Mouse (Mus musculus): ENCODE results near the gene Mfap4. TPM values are rescaled to one million over a fixed set of nuclear protein-coding genes. Genes with fewer than 3 reads are reported as not detected.

Mfap4 gene
- polyA plus RNA-seq, 1 experiment from 2014 or later: 47.4 TPM

DNA sequence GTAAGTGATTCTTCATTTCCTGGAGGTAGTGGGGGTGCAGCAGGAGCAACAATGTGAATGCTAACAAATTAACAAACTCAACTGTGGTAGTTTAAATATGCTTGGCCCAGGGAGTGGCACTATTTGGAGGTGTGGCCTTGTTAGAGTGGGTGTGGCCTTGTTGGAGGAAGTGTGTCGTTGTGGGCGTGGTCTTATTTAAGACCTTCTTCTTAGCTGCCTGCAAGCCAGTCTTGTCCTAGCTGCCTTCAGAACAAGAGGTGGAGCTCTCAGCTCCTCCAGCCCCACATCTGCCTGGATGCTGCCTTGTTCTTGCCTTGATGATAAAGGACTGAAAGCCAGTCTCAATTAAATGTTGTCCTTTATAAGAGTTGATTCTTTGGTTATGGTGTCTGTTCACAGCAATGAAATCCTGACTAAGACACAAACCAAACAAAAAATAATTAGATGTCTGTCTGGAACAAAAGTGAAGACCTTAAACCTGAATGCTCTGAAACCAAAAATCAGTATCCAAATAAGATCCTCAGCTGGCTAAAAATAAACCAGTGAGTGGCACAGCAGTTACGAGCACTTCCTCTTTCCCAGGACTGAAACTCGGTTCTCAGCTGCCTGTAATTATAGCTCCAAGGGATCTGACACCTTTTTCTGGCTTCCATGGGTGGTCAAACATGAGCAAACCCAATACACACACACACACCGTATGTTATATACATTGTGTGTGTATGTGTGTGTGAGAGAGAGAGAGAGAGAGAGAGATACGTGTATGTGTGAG lies 13.7 kb downstream of the Mfap4 start:
- H3K4me2 ChIP-seq (ENCODE audit: low read length): no peak overlapping the region
- ATAC-seq: no peak
- peaks cover 3% of the 10 kb centered on the region for H3K4me1 ChIP-seq (replicated peaks; ENCODE audit: control insufficient read depth, insufficient read depth, low read length)
- H3K9me3 ChIP-seq (ENCODE audit: control insufficient read depth, low read length): no peaks in the 10 kb centered on the region
- no peak overlapping the region for H3K27ac ChIP-seq (ENCODE audit: low read length)
- no peaks in the 10 kb centered on the region for H3K36me3 ChIP-seq (ENCODE audit: control insufficient read depth, insufficient read depth)
- no peaks in the 10 kb centered on the region for H3K27me3 ChIP-seq (replicated peaks; ENCODE audit: control insufficient read depth, insufficient read depth, low read length)
- no peak overlapping the region for H3K9ac ChIP-seq (replicated peaks; ENCODE audit: low read depth, low read length)
- H3K4me3 ChIP-seq (replicated peaks; ENCODE audit: low read length): no peak overlapping the region
- 87% methylated on average over 6 of the region's 6 CpGs for WGBS

DNA sequence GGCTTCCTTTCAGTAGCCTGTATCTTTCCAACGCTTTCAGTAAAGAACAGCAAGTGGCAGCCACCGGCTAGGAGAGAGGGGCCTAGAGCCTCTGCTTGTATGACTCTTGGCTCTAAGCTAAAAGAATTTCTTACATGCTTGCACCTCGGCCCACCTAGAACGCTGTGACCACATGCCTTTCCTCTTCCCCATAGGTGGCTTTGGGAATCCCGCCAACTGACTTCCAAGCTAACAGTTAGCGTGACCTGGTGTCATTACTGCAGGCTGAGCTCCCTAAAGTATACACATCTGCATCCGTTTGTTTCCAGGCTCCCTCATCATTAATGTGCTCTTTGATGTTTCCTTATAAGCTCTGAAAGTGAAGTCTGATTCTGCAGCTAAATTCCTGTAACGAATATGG lies 18.7 kb downstream of the Mfap4 start:
- H3K27me3 ChIP-seq (replicated peaks; ENCODE audit: control insufficient read depth, insufficient read depth, low read length): no peaks in the 10 kb centered on the region
- no peaks in the 10 kb centered on the region for H3K36me3 ChIP-seq (ENCODE audit: control insufficient read depth, insufficient read depth)
- H3K4me1 ChIP-seq (replicated peaks; ENCODE audit: control insufficient read depth, insufficient read depth, low read length): peaks cover 19% of the 10 kb centered on the region
- peak overlapping the region; percentile 67 for H3K9ac ChIP-seq (replicated peaks; ENCODE audit: low read depth, low read length)
- H3K4me2 ChIP-seq (ENCODE audit: low read length): peak overlapping the region; percentile 66
- WGBS: 81% methylated on average over 8 of the region's 8 CpGs
- peak overlapping the region; percentile 93 for H3K27ac ChIP-seq (ENCODE audit: low read length)
- H3K9me3 ChIP-seq (ENCODE audit: control insufficient read depth, low read length): no peaks in the 10 kb centered on the region
- no peak for ATAC-seq
- H3K4me3 ChIP-seq (replicated peaks; ENCODE audit: low read length): no peak overlapping the region; the same call in 1 of the 2 replicates

DNA sequence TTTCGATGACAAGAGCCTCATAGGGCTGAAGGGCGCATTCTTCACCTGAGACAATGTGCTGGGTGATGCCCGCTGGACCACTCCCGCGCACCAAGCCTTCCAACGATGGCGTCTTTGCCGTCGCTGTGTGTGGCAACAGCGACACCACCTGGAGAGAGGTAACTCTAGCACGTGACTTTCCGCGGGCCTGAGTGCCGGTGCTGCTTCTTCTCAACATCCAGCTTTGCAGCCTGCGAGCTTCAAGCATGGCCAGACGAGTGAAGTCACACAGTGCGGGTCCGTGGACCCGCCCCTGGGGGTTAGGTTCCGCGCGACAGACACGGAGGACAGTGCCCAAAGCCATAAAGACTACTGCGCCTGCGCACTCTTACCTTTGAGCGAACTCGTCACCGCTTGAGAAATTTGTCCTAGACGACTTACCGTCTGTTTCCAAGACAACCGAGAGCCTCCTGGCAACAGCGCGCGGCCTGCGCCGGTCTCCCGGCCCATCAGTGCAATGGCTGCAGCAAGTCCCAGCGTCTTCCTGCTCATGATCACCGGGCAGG lies 19.6 kb downstream of the Mfap4 start, which contains the start of gene B9d1:
Gene B9d1 (plus strand): TSS at position 432 of the 545 bp plus-strand sequence.
- Histone ChIP-seq H3K27ac (ENCODE audit: low read length) (peak within 1 kb of the TSS; percentile 93), H3K4me3 (replicated peaks; ENCODE audit: low read length) (peak within 1 kb of the TSS; percentile 72), H3K9me3 (ENCODE audit: control insufficient read depth, low read length) (no peaks in the 10 kb centered on the region), H3K4me1 (replicated peaks; ENCODE audit: control insufficient read depth, insufficient read depth, low read length) (peaks cover 19% of the 10 kb centered on the region), H3K36me3 (ENCODE audit: control insufficient read depth, insufficient read depth) (no peaks in the 10 kb centered on the region), H3K9ac (replicated peaks; ENCODE audit: low read depth, low read length) (peak within 1 kb of the TSS; percentile 67), H3K27me3 (replicated peaks; ENCODE audit: control insufficient read depth, insufficient read depth, low read length) (no peaks in the 10 kb centered on the region), H3K4me2 (ENCODE audit: low read length) (peak within 1 kb of the TSS; percentile 66)
- WGBS: under 1% methylated on average over 39 of the region's 39 CpGs
- ATAC-seq: peak; percentile 91

DNA sequence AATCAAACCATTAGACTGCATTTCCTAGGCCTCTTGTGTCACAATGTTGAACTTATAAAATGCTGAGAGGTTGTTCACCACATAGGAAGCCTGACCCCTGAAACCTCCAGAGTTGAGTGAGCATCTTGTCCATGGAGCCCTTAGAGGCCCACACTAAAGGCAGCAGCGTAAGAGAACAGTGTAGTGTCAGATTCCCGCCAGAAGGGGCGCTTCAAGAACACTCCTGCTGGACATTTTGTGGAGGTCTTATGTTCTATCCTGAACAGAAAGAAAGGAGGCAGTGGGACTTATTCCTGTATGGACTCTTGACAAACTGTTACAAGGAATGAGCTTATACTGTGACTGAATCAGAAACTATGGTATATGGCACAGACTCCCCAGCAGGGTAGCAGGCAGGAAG lies 29.7 kb downstream of the Mfap4 start:
- WGBS: 36% methylated on average over 3 of the region's 3 CpGs
- H3K36me3 ChIP-seq (ENCODE audit: control insufficient read depth, insufficient read depth): peaks cover 3% of the 10 kb centered on the region; the same call in 1 of the 2 replicates
- H3K4me1 ChIP-seq (replicated peaks; ENCODE audit: control insufficient read depth, insufficient read depth, low read length): no peaks in the 10 kb centered on the region
- H3K27ac ChIP-seq (ENCODE audit: low read length): no peak overlapping the region
- no peak for ATAC-seq
- H3K27me3 ChIP-seq (replicated peaks; ENCODE audit: control insufficient read depth, insufficient read depth, low read length): no peaks in the 10 kb centered on the region
- no peak overlapping the region for H3K4me2 ChIP-seq (ENCODE audit: low read length)
- no peak overlapping the region for H3K4me3 ChIP-seq (replicated peaks; ENCODE audit: low read length)
- no peak overlapping the region for H3K9ac ChIP-seq (replicated peaks; ENCODE audit: low read depth, low read length)
- no peaks in the 10 kb centered on the region for H3K9me3 ChIP-seq (ENCODE audit: control insufficient read depth, low read length)

DNA sequence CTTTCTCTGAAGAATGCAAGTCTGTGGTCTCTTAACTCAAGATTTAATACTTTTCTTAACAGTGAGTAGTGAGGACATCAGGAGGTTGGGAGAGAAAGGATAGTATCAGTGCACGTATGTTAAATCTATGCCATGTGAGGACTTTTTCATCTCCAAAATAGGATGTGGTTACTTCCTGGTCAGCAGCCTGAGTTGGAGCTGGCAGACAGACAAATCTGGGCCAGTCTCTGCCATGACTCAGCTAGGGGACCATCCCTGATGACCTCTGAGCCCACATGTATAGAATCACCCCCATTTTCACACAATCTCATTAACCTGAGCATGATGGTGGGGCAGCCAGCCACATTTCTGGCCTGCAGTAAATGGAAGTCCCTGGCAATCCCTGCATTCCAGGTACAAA lies 32.7 kb downstream of the Mfap4 start:
- peaks cover 3% of the 10 kb centered on the region; the same call in 1 of the 2 replicates for H3K36me3 ChIP-seq (ENCODE audit: control insufficient read depth, insufficient read depth)

DNA sequence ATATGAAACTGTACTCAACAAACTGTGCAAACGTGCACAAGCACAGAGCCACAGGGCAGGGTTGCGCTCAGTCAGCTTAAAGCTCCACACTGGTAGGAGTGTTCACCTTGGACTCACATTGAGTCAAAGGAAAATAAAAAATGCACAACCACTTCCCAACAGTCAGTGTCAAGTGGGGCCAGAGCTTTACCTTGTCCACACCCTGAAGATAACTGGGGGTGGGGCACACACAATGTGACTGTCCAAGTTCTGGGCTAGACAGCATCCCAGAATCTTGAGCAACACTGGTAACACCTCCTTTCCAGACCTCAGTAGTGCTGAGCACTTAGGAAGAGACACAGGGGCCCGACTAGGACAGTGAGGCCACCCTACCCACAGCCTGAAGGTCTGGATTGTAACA lies 33.6 kb downstream of the Mfap4 start:
- no peak overlapping the region for H3K4me2 ChIP-seq (ENCODE audit: low read length)
- WGBS: 93% methylated on average over 3 of the region's 3 CpGs
- H3K27me3 ChIP-seq (replicated peaks; ENCODE audit: control insufficient read depth, insufficient read depth, low read length): no peaks in the 10 kb centered on the region
- no peak overlapping the region for H3K4me3 ChIP-seq (replicated peaks; ENCODE audit: low read length)
- ATAC-seq: no peak
- H3K9me3 ChIP-seq (ENCODE audit: control insufficient read depth, low read length): no peaks in the 10 kb centered on the region
- peaks cover 3% of the 10 kb centered on the region; the same call in 1 of the 2 replicates for H3K36me3 ChIP-seq (ENCODE audit: control insufficient read depth, insufficient read depth)
- no peak overlapping the region for H3K27ac ChIP-seq (ENCODE audit: low read length)
- H3K4me1 ChIP-seq (replicated peaks; ENCODE audit: control insufficient read depth, insufficient read depth, low read length): no peaks in the 10 kb centered on the region
- no peak overlapping the region for H3K9ac ChIP-seq (replicated peaks; ENCODE audit: low read depth, low read length)

More for the DNA sequence above, 32.7 kb downstream of the Mfap4 start:
- no peak overlapping the region for H3K4me3 ChIP-seq (replicated peaks; ENCODE audit: low read length)
- no peak for ATAC-seq
- H3K9me3 ChIP-seq (ENCODE audit: control insufficient read depth, low read length): no peaks in the 10 kb centered on the region
- no peak overlapping the region for H3K9ac ChIP-seq (replicated peaks; ENCODE audit: low read depth, low read length)
- no peak overlapping the region for H3K27ac ChIP-seq (ENCODE audit: low read length)
- WGBS: 94% methylated on average over 1 of the region's 1 CpGs
- no peaks in the 10 kb centered on the region for H3K4me1 ChIP-seq (replicated peaks; ENCODE audit: control insufficient read depth, insufficient read depth, low read length)
- no peak overlapping the region for H3K4me2 ChIP-seq (ENCODE audit: low read length)
- H3K27me3 ChIP-seq (replicated peaks; ENCODE audit: control insufficient read depth, insufficient read depth, low read length): no peaks in the 10 kb centered on the region

DNA sequence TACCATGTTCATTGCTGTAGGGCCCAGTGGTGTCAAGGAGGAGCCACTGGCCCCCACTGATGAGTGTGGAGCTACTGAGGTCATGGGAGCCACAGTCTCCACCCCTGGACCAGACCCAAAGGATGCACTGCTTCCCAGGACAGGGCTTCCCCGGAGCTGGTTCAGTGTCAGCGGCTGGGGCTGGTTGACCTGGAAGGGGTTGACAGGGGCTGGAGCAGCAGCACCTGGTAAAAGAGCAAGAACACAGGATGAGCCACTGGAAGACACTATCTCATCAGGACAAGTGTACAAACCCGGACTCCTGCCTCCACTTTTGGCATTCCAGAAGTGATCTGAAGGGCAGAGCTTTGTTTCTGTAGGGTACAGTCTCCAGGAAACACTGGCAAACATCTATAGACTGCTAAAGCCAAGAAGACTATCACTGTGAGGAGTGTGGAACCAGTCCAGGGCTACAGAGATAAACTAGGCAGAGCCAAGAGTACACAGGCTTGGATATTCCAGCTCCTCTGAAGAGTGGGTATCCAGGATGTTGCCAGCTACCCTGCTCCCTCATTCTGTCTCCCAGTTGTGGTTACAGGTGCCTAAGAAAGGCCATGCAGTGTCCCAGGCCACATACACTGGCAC lies 34.4 kb downstream of the Mfap4 start:
- Histone ChIP-seq H3K4me1 (replicated peaks; ENCODE audit: control insufficient read depth, insufficient read depth, low read length) (no peaks in the 10 kb centered on the region), H3K36me3 (ENCODE audit: control insufficient read depth, insufficient read depth) (peaks cover 3% of the 10 kb centered on the region; the same call in 1 of the 2 replicates), H3K27me3 (replicated peaks; ENCODE audit: control insufficient read depth, insufficient read depth, low read length) (no peaks in the 10 kb centered on the region), H3K4me2 (ENCODE audit: low read length) (no peak overlapping the region), H3K4me3 (replicated peaks; ENCODE audit: low read length) (no peak overlapping the region), H3K9ac (replicated peaks; ENCODE audit: low read depth, low read length) (no peak overlapping the region), H3K27ac (ENCODE audit: low read length) (no peak overlapping the region), H3K9me3 (ENCODE audit: control insufficient read depth, low read length) (no peaks in the 10 kb centered on the region)
- no peak for ATAC-seq
- 93% methylated on average over 3 of the region's 3 CpGs for WGBS

DNA sequence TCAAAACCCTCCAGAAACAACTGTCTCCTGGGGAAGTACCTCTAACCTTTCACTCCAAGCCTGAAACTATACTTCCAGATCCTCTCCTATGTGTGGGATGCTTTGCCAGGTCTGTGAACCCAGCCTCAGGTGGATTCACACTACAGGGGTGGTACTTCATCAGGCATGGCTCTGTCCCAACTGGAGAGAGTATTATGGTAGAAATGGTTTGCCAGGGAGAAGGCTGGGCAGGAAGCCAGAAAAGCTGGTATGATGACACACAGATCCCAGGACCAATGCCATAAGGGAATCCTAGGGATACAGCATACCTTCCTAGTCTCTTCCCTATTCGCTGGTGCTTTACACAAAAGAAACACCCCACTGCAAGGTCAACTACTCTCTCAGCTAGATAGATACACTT lies 41.6 kb downstream of the Mfap4 start:
- Histone ChIP-seq H3K9ac (replicated peaks; ENCODE audit: low read depth, low read length) (no peak overlapping the region), H3K9me3 (ENCODE audit: control insufficient read depth, low read length) (no peaks in the 10 kb centered on the region), H3K27ac (ENCODE audit: low read length) (no peak overlapping the region), H3K27me3 (replicated peaks; ENCODE audit: control insufficient read depth, insufficient read depth, low read length) (no peaks in the 10 kb centered on the region), H3K4me1 (replicated peaks; ENCODE audit: control insufficient read depth, insufficient read depth, low read length) (no peaks in the 10 kb centered on the region; the same call in 1 of the 2 replicates), H3K36me3 (ENCODE audit: control insufficient read depth, insufficient read depth) (no peaks in the 10 kb centered on the region), H3K4me3 (replicated peaks; ENCODE audit: low read length) (no peak overlapping the region), H3K4me2 (ENCODE audit: low read length) (no peak overlapping the region)
- no peak for ATAC-seq
- WGBS: 63% methylated on average over 1 of the region's 1 CpGs

DNA sequence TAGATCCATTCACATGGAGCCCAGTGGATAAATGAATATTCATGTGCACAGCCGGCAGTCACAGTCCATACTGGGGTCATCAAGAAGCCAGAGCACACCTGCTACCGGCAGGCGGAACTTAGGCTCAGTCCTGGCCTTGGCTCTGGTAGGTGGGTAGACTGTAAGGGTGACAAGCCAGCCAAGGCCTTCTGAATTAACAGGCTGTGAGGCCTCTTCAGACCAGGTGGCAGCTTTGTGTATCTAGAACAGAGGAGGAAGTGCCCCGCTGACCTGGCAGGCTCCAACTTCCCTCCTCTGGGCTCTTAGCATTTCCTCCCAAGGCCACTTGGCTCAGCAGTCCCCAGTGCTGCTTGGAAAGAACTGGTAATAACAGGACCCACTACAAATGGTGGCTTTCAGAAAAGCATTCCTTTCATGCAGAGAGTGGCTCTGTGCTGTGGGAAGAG lies 44.1 kb downstream of the Mfap4 start:
- Histone ChIP-seq H3K9me3 (ENCODE audit: control insufficient read depth, low read length) (no peaks in the 10 kb centered on the region), H3K27ac (ENCODE audit: low read length) (no peak overlapping the region), H3K27me3 (replicated peaks; ENCODE audit: control insufficient read depth, insufficient read depth, low read length) (no peaks in the 10 kb centered on the region), H3K4me2 (ENCODE audit: low read length) (no peak overlapping the region), H3K4me1 (replicated peaks; ENCODE audit: control insufficient read depth, insufficient read depth, low read length) (no peaks in the 10 kb centered on the region; the same call in 1 of the 2 replicates), H3K4me3 (replicated peaks; ENCODE audit: low read length) (no peak overlapping the region), H3K36me3 (ENCODE audit: control insufficient read depth, insufficient read depth) (no peaks in the 10 kb centered on the region), H3K9ac (replicated peaks; ENCODE audit: low read depth, low read length) (no peak overlapping the region)
- ATAC-seq: peak; percentile 70
- WGBS: 30% methylated on average over 4 of the region's 4 CpGs

All from forebrain, embryonic 16.5 days (tissue).